Mouse (Mus musculus) spleen, postnatal 36 days (tissue): ENCODE measurements around the gene Fbxw14.
"Not testable (repeated sequence)": the region's sequence is repeated elsewhere in the genome, so short reads cannot be mapped to it uniquely, and the experiment has no call there.

Experiments
- DNase-seq, 2 experiments: peaks; one replicate each; pipeline ENCODE4 v3.0.0; 2022; ENCODE audit warnings: low spot score in 2 of 2, mixed read lengths in 1 of 2

Fbxw14 gene

DNA sequence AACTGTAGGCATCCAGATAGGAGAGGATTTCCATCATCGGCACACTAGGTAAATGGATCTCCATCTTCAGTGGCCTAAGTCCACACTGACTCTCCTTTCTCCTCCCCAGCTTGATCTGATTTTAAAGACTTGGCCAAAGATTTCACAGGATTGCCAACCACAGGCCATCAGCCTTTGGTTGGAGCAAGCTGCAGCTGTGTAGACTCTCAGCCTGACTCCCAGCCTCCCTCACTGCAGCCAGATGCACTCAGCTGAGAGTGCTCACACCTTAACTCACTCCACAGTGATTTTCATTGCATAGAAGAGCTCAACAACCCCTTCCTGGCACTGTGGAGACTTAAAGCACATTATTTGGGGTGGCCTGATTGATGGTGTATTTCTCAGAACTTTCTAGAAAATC is at the start of gene Fbxw14:
Gene Fbxw14 (minus strand): TSS at position 101 of the 400 bp plus-strand sequence.
- DNase-seq, result not testable (repeated sequence)

GRCm38 (mm10) chr9:109263041-109263440 is 24.4 kb downstream of the Fbxw14 start:
- no peak for DNase-seq

GRCm38 (mm10) chr9:109234654-109235053 is 52.8 kb downstream of the Fbxw14 start, which contains the start of gene Fbxw20:
TSS of gene Fbxw20 (minus strand) at chr9:109234754.
- DNase-seq, result no peak
